Mouse (Mus musculus) MEL (cell line): ENCODE data around the gene Rps3.

Source experiments
- CHD2 ChIP-seq: IDR thresholded peaks from 2 replicates; pipeline ENCODE4 v1.6.1; 2011; ENCODE audit warnings: low read length, improper control_type of control experiment
- CTCF ChIP-seq, 3 experiments: IDR thresholded peaks in 2 of 3; conservative IDR thresholded peaks in 1 of 3; 2 replicates each; pipeline ENCODE4 v1.5.1; 2011 to 2012; ENCODE audit warnings: low read length in 3 of 3, low read depth in 2 of 3, mild to moderate bottlenecking in 2 of 3, improper control_type of control experiment in 1 of 3, inconsistent platforms in 1 of 3, mixed read lengths in 1 of 3, moderate library complexity in 1 of 3; ENCODE audit not compliant: control insufficient read depth in 1 of 3, insufficient read depth in 1 of 3, poor library complexity in 1 of 3, severe bottlenecking in 1 of 3
- EP300 ChIP-seq, 2 experiments: IDR thresholded peaks; 2 replicates each; pipeline ENCODE4 v1.6.1; 2011; ENCODE audit warnings: improper control_type of control experiment in 2 of 2, low read length in 2 of 2, low read depth in 1 of 2, mild to moderate bottlenecking in 1 of 2
- HCFC1 ChIP-seq: IDR thresholded peaks from 2 replicates; pipeline ENCODE4 v1.6.1; 2012; ENCODE audit warnings: low read depth, mild to moderate bottlenecking, inconsistent platforms, low read length, improper control_type of control experiment, moderate library complexity
- MAX ChIP-seq: IDR thresholded peaks from 2 replicates; pipeline ENCODE4 v1.6.1; 2011; ENCODE audit warnings: low read length, improper control_type of control experiment
- NRF1 ChIP-seq: IDR thresholded peaks from 2 replicates; pipeline ENCODE4 v1.6.1; 2014; ENCODE audit warnings: low read depth, mild to moderate bottlenecking, inconsistent platforms, low read length, improper control_type of control experiment, moderate library complexity; ENCODE audit not compliant: poor library complexity, insufficient read depth, severe bottlenecking
- POLR2A ChIP-seq, 2 experiments: IDR thresholded peaks; 2 replicates each; pipeline ENCODE4 v1.6.1; 2011 to 2012; ENCODE audit warnings: low read length in 2 of 2, mild to moderate bottlenecking in 2 of 2, control low read depth in 1 of 2, improper control_type of control experiment in 1 of 2, low read depth in 1 of 2, moderate library complexity in 1 of 2; ENCODE audit not compliant: control insufficient read depth in 1 of 2, insufficient read depth in 1 of 2, poor library complexity in 1 of 2
- POLR2AphosphoS5 ChIP-seq: IDR thresholded peaks from 2 replicates; pipeline ENCODE4 v1.6.1; 2012; ENCODE audit warnings: low read depth, borderline replicate concordance, mild to moderate bottlenecking, inconsistent platforms, low read length, moderate library complexity, mixed read lengths
- RAD21 ChIP-seq: IDR thresholded peaks from 2 replicates; pipeline ENCODE4 v1.6.1; 2011; ENCODE audit warnings: mild to moderate bottlenecking, low read depth, low read length, improper control_type of control experiment
- TAL1 ChIP-seq: IDR thresholded peaks from 2 replicates; pipeline ENCODE4 v1.6.1; 2012; ENCODE audit warnings: mild to moderate bottlenecking, inconsistent platforms, low read length, moderate library complexity, mixed read lengths
- TCF12 ChIP-seq: IDR thresholded peaks from 2 replicates; pipeline ENCODE4 v1.6.1; 2014; ENCODE audit warnings: low read depth, mild to moderate bottlenecking, inconsistent platforms, low read length, improper control_type of control experiment, moderate library complexity
- UBTF ChIP-seq: IDR thresholded peaks from 2 replicates; pipeline ENCODE4 v1.6.1; 2012; ENCODE audit warnings: low read depth, mild to moderate bottlenecking, inconsistent platforms, low read length, improper control_type of control experiment, moderate library complexity, borderline replicate concordance; ENCODE audit not compliant: insufficient read depth
- ZC3H11A ChIP-seq: IDR thresholded peaks from 2 replicates; pipeline ENCODE4 v1.6.1; 2012; ENCODE audit warnings: low read depth, mild to moderate bottlenecking, inconsistent platforms, low read length, improper control_type of control experiment
- ZMIZ1 ChIP-seq: IDR thresholded peaks from 2 replicates; pipeline ENCODE4 v1.6.1; 2012; ENCODE audit warnings: low read depth, mild to moderate bottlenecking, inconsistent platforms, low read length, improper control_type of control experiment, moderate library complexity

GRCm38 (mm10) chr7:99529410-99529809 lies 45.9 kb upstream of the Rps3 start:
- TF ChIP-seq RAD21 (no peak), CTCF (IDR thresholded peaks at IDR 0.05 in 2 of 3, conservative IDR thresholded peaks at IDR 0.05 in 1 of 3; ENCODE audit: control insufficient read depth in 1 of 3, insufficient read depth in 1 of 3, low read depth in 2 of 3, low read length in 3 of 3, poor library complexity in 1 of 3, severe bottlenecking in 1 of 3) (no peak), UBTF (no peak), TCF12 (no peak), MAX (no peak), HCFC1 (no peak), CHD2 (no peak), POLR2A (IDR thresholded peaks at IDR 0.05; ENCODE audit: control insufficient read depth in 1 of 2, insufficient read depth in 1 of 2, low read depth in 1 of 2, low read length in 2 of 2, poor library complexity in 1 of 2) (no peak), ZC3H11A (no peak), ZMIZ1 (no peak), NRF1 (no peak), EP300 (IDR thresholded peaks at IDR 0.05; ENCODE audit: low read depth in 1 of 2, low read length in 2 of 2) (no peak), TAL1 (no peak), POLR2AphosphoS5 (no peak)
